Mouse (Mus musculus): ENCODE measurements around the gene Gyg. TPM values are rescaled to one million over a fixed set of nuclear protein-coding genes. Genes with fewer than 3 reads are reported as not detected.

Gene Gyg
- total RNA-seq, 1 experiment, result 8.2 TPM

DNA sequence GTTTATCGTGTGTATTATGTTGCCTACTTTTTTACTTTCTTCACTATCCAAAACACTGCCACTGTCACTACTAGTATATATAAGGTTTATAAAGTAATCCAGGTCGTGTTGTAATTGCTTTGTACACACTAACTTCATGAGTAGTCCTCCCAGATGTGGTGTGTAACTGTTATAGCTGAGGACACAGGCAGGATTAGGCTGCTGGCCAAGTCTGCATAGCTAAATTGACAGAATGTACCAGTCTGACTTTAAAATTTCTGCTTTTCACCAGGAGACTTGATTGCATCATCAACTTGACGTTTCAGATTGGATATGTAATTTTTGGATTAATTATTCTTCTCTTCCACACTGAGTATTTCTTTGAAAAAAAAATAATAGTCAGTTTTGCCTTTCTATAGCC, 51.3 kb downstream of the Gyg start:
- in situ Hi-C loops (cut with MboI; ENCODE audit: low sequenced_read_pairs in 2 of 2, unreplicated experiment in 2 of 2), result no loop called here
- TF ChIP-seq HCFC1 (IDR thresholded peaks at IDR 0.05; ENCODE audit: borderline replicate concordance, insufficient read depth, low read length), result no peak
- no peak for TF ChIP-seq ZC3H11A (IDR thresholded peaks at IDR 0.05; ENCODE audit: borderline replicate concordance, low read depth, low read length)
- TF ChIP-seq ZNF384 (IDR thresholded peaks at IDR 0.05; ENCODE audit: low read depth, low read length), result no peak
- TF ChIP-seq CHD2 (IDR thresholded peaks at IDR 0.05; ENCODE audit: low read depth, low read length), result no peak
- no peaks in the 10 kb centered on the region for H3K9me3 ChIP-seq (ENCODE audit: control insufficient read depth, insufficient read depth, low read depth, low read length)
- no peak overlapping the region for H3K9ac ChIP-seq (ENCODE audit: insufficient read depth, low read depth, low read length, poor library complexity, severe bottlenecking)
- peaks cover 3% of the 10 kb centered on the region for H3K36me3 ChIP-seq (ENCODE audit: control insufficient read depth, insufficient read depth, low read length, poor library complexity, severe bottlenecking)
- DNase-seq (ENCODE audit: low read depth, low spot score), result no peak
- H3K4me3 ChIP-seq (ENCODE audit: insufficient read depth in 1 of 2, low read depth in 1 of 2, low read length in 2 of 2, poor library complexity in 1 of 2, severe bottlenecking in 1 of 2), result no peak overlapping the region
- no peaks in the 10 kb centered on the region for H3K4me1 ChIP-seq (ENCODE audit: control insufficient read depth in 2 of 2, insufficient read depth in 2 of 2, low read length in 2 of 2, poor library complexity in 1 of 2)
- no peak overlapping the region for H3K27ac ChIP-seq (ENCODE audit: insufficient read depth, low read depth, low read length, poor library complexity, severe bottlenecking)

DNA sequence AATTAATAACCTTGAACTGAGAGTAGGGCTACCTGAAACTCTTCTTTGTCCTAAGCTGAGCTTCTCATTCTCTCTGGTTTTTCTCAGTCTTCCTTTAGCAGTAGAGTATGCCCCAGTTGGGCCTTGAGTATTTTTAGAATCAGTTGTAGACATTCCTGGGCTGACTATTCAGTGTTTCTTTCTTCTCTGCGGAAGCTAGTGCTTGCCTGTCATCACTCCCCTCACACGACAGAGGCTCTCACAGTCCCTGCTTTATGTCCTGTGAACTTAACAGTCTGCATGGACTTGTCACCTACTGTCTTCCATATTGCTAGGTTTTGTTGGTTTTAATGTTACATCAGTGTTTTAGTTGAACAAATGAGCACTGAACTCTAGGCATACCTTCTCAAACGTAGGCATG, 73.0 kb downstream of the Gyg start:
- no peak overlapping the region for H3K9ac ChIP-seq (ENCODE audit: insufficient read depth, low read depth, low read length, poor library complexity, severe bottlenecking)
- no peaks in the 10 kb centered on the region for H3K4me1 ChIP-seq (ENCODE audit: control insufficient read depth in 2 of 2, insufficient read depth in 2 of 2, low read length in 2 of 2, poor library complexity in 1 of 2)
- DNase-seq (ENCODE audit: low read depth, low spot score), result no peak
- in situ Hi-C loops (cut with MboI; ENCODE audit: low sequenced_read_pairs in 2 of 2, unreplicated experiment in 2 of 2), result no loop called here
- no peak overlapping the region for H3K4me3 ChIP-seq (ENCODE audit: insufficient read depth in 1 of 2, low read depth in 1 of 2, low read length in 2 of 2, poor library complexity in 1 of 2, severe bottlenecking in 1 of 2)
- peaks cover 4% of the 10 kb centered on the region for H3K36me3 ChIP-seq (ENCODE audit: control insufficient read depth, insufficient read depth, low read length, poor library complexity, severe bottlenecking)
- no peak overlapping the region for H3K27ac ChIP-seq (ENCODE audit: insufficient read depth, low read depth, low read length, poor library complexity, severe bottlenecking)
- TF ChIP-seq ZC3H11A (IDR thresholded peaks at IDR 0.05; ENCODE audit: borderline replicate concordance, low read depth, low read length), result no peak
- TF ChIP-seq ZNF384 (IDR thresholded peaks at IDR 0.05; ENCODE audit: low read depth, low read length), result no peak
- TF ChIP-seq CHD2 (IDR thresholded peaks at IDR 0.05; ENCODE audit: low read depth, low read length), result no peak
- H3K9me3 ChIP-seq (ENCODE audit: control insufficient read depth, insufficient read depth, low read depth, low read length), result no peaks in the 10 kb centered on the region

DNA sequence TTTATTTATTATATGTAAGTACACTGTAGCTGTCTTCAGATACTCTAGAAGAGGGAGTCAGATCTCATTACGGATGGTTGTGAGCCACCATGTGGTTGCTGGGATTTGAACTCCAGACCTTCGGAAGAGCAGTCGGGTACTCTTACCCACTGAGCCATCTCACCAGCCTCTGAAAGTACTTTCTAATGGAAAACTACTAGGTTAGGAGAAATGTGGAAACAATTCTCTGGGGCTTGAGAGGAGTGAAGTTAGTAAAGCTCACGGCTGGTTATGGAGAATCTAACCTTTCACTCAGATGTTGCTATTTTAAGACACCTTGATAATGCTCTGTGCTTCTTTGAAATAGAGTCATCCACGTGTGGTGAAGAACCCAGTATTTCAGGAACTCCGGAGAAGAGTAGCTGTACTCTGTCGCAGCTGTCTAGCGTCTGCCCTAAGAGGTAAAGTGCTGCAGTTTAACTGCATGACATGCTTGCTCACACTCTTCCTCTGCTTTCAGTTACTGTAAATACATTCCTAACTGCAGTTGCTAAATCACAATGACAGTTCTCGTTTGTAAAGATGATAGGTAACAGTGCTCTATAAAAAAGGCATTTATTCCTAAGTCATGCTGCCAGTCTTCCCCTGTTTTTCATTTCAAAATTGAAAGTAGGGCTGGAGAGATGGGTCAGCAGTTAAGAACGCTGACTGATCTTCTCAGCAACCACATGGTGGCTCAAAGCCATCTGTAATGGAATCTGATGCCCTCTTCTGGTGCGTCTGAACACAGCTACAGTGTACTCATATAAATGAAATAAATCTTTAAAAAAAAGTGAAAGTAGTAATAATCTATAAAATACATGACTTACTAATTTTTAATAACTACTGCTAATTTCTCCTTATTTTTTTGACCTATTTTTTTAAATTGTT, 78.7 kb downstream of the Gyg start:
- TF ChIP-seq ZNF384 (IDR thresholded peaks at IDR 0.05; ENCODE audit: low read depth, low read length) (no peak), ZC3H11A (IDR thresholded peaks at IDR 0.05; ENCODE audit: borderline replicate concordance, low read depth, low read length) (no peak), MAFK (IDR thresholded peaks at IDR 0.05; ENCODE audit: insufficient read depth, low read depth, low read length) (no peak), HCFC1 (IDR thresholded peaks at IDR 0.05; ENCODE audit: borderline replicate concordance, insufficient read depth, low read length) (no peak), CHD2 (IDR thresholded peaks at IDR 0.05; ENCODE audit: low read depth, low read length) (no peak)
- in situ Hi-C loops (cut with MboI; ENCODE audit: low sequenced_read_pairs in 2 of 2, unreplicated experiment in 2 of 2), result no loop called here
- Histone ChIP-seq H3K9me3 (ENCODE audit: control insufficient read depth, insufficient read depth, low read depth, low read length) (no peaks in the 10 kb centered on the region), H3K9ac (ENCODE audit: insufficient read depth, low read depth, low read length, poor library complexity, severe bottlenecking) (no peak overlapping the region), H3K4me1 (ENCODE audit: control insufficient read depth in 2 of 2, insufficient read depth in 2 of 2, low read length in 2 of 2, poor library complexity in 1 of 2) (no peaks in the 10 kb centered on the region), H3K4me3 (ENCODE audit: insufficient read depth in 1 of 2, low read depth in 1 of 2, low read length in 2 of 2, poor library complexity in 1 of 2, severe bottlenecking in 1 of 2) (no peak overlapping the region), H3K27ac (ENCODE audit: insufficient read depth, low read depth, low read length, poor library complexity, severe bottlenecking) (no peak overlapping the region), H3K36me3 (ENCODE audit: control insufficient read depth, insufficient read depth, low read length, poor library complexity, severe bottlenecking) (peaks cover 6% of the 10 kb centered on the region)
- DNase-seq (ENCODE audit: low read depth, low spot score), result no peak

Other genes starting within 250 kb of the Gyg start
- gene Cp, start 198.3 kb downstream of the Gyg start, total RNA-seq (2012; rRNA removed), result 0.16 and 0.31 TPM in 2 replicates
- gene Hps3, start 120.0 kb downstream of the Gyg start, total RNA-seq (2012; rRNA removed), result 8.9 and 9.6 TPM in 2 replicates
- gene Hltf, start 97.5 kb downstream of the Gyg start, total RNA-seq (2012; rRNA removed), result 21.0 and 21.2 TPM in 2 replicates
- not detected in 2 replicates for gene Cpa3, start 86.9 kb upstream of the Gyg start, total RNA-seq (2012; rRNA removed)
- not detected in 2 replicates for gene Cpb1, start 120.4 kb upstream of the Gyg start, total RNA-seq (2012; rRNA removed)
- gene Agtr1b, start 211.9 kb upstream of the Gyg start, total RNA-seq (2012; rRNA removed), result not detected in 2 replicates